Mouse (Mus musculus): Measurements from ENCODE around the gene P2ry6.

The P2ry6 gene

DNA sequence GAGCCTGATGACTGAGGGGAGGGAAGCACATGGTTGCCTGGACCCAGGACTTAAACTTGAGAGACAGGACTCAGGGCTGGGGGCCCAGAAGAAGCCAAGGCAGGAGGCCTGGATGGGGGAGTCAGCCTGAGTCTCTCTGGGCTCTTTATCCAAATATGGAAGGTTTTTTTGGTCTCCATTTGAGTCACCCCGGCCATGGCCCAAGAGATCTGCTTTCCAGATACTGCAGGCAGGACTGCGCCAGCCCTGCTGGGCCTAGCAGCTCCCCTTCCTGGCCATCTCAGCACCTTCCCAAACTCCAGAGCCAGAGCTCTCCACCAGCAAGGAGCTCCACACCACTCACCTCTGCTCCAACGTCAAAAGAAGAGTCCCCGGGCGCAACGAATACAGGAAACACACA lies 57.9 kb downstream of the P2ry6 start:
- no peak for DNase-seq (ENCODE audit: low read depth)

DNA sequence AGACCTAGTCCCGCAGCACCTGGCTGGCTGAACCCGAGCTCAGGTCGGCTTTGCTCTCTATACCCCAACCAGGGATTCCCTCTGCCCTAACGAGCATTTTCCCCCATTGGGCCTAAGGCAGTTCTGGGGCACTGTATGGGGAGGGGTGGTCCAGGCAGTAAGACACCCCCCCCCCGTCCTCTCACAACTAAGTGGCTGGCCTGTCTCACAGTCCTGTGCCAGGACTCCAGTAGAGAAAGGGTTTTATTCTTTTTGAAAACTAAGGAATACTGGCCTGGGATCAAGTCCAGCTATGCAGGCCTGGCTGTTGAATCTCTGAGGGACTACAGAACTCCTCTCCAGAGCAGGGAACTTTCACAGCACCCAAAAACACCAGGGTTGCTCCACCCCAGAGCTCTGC lies 59.2 kb downstream of the P2ry6 start:
- no peak for DNase-seq (ENCODE audit: low read depth)

DNA sequence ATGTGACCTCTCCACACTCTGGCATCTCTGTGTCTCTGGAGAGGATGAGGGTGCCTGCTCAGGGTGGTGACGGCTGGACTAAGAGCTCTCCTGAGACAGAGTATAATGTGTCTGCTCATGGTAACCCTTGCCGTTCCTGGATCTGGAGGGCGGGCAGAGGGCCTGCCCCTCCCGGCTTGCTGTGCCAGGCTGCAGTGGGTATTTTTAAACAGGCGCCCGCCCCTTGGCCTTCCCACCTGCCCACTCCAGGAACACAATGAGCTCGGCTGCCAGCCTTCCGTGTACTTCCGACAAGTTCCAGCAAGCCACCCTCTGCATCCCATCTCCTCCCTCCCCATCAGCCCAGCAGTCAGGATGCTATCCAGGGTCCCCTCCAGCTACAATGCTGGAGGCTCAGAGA lies 62.7 kb downstream of the P2ry6 start:
- no peak for DNase-seq (ENCODE audit: low read depth)

DNA sequence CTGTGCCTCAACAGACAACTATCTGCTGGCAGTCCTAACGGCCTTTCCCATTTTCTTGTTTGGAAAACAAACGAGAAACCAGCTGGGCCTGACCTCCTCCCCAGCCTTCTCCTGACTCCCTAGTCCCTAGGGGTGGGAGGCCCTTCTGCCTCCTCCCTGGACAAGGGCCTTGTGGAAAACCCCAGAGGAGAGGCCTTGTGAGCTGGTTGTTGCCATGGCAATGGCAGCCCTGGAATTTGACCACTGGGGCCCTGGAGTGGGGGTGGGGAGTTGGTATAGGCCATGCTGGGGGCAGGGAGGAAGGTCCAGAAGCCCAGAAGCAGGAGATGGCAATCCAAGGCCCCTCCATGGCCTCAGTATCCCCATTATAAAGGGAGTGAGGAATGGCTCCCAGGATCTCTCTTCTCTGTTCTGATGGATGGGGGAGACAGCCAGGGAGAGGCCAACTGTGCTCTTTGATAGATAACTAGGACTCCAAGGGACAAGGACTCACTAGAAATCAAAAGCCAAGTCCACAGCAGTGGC lies 63.1 kb downstream of the P2ry6 start:
- no peak for DNase-seq (ENCODE audit: low read depth)

DNA sequence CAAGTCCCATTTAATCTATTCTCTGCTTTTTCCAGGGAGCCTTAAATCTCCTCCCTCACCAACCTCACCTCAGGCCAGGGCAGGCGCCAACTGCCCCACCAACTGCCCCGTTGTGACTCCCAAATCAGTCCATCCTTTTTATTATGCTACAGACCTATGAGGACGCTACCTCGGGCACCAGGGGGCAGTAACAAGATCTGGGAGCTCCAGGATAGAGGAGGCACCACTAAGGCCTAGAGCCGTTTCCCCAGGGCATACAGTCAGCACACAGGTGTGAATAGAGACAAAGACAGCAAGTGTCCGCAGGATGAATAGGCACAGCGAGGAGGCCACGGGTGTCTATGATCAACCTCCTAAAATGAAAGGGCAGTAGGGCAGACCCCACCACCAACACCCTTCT lies 65.9 kb downstream of the P2ry6 start:
- DNase-seq (ENCODE audit: low read depth): no peak

DNA sequence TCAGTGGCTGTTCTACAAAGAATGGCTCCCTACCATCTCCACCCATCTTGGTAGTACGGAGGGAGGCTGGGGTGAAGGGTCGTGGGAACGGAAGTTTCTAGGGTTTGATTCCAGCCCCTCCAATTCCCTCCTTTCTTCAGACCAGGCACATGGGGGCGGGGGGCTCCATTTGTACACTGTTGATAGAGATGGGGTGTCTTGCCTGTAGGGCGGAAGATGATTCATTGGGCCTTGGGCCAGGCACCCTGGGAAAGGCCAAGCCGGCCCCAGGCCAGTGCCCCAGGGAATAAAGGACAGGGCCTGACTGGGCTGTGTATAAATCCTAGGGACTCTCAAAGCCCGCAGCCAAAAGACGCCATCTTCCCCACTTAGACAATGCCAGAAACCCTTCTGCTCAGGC lies 66.4 kb downstream of the P2ry6 start:
- DNase-seq (ENCODE audit: low read depth): no peak

DNA sequence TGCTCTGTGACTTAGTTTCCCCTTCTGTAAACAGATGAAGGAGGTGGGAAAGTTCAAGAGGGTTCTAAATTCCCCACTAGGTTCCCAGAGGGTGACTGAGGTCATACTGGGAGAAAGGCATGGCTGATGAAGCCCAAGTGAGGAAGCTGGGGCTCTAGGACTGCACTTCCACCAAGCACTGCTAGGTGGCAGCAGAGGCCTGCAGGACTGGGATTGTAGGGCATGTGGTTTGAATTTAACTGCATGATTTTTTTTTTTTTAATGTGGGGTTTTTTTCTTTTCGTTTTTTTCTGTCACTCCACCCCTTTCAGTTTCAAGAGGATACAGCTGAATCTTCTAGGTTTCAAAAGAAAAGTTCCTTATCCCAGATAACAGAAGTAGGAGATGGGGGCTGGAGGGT lies 67.2 kb downstream of the P2ry6 start:
- peak; percentile 71 for DNase-seq (ENCODE audit: low read depth)

DNA sequence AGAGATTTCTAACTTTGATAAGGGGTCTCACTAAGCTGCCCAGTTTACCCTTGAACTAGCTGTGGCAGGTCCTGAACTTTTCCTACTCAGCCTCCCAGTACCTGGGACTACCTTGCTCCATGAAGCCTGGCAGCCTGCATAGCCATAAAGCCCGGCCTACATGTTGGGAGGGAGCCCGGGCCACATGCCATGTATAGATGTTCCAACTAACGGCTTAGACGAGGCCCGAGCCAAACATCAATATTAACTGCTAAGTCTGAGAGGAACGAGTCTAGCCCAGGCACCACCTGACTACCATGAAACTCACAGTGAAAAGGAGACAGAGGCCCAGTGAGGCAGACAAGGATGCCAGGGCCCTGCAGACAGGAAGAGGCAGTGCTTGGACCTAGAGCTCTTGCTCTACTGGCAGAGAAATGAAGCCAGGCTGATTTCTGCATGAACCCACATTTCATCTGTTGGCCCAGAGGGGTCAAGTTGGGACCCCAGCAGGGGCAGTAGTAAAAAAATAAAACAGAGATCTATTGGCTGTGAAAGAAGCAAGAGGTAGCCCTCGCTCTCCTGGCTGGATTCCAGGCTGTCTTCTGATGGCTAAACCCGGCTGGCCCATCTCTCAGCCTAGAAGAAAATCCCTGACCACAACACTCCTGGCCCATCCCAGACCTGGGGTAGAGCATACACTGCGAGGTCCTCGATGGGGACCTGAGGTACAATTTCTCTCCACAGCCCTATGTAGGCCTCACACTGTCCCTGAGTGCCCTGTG lies 68.2 kb downstream of the P2ry6 start:
- DNase-seq (ENCODE audit: low read depth): no peak

DNA sequence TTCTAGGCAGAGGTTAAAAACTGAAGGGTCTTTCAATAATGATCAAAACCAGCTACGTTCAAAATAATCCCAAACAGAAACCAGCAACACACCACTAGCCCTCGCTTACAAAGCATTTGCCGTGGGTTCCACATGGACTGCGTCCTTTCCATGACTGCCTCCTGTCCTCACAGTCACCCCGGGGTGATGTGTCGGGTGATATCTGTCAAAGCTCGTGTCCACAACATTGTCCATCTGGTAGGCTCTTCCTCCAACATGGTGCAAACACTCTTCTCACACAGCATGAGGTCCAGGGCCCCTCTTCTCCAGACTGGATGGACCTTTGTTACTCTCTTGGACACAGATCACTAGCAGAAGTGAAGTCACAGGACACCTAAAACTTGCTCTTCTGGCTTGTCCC lies 69.4 kb downstream of the P2ry6 start:
- no peak for DNase-seq (ENCODE audit: low read depth)

DNA sequence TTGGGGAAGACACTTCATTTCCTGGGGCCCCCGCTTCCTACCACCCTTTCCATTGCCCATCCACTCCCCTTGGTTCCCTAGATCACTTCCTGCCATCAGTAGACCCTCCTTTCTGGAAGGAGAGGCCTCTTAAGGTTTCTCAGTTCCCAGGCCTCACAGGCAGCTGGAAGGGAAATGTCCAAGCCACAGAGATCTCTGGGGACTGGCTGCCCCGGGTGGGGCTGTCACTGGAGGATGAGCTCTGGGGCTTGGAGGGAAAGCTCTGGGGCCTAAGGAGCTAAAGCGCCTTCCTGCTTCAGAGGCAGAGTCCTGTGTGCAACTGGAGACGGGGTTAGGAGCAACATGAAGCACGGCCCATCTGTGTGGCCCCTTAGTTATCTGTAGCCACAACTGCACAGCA lies 69.8 kb downstream of the P2ry6 start:
- DNase-seq (ENCODE audit: low read depth): no peak

DNA sequence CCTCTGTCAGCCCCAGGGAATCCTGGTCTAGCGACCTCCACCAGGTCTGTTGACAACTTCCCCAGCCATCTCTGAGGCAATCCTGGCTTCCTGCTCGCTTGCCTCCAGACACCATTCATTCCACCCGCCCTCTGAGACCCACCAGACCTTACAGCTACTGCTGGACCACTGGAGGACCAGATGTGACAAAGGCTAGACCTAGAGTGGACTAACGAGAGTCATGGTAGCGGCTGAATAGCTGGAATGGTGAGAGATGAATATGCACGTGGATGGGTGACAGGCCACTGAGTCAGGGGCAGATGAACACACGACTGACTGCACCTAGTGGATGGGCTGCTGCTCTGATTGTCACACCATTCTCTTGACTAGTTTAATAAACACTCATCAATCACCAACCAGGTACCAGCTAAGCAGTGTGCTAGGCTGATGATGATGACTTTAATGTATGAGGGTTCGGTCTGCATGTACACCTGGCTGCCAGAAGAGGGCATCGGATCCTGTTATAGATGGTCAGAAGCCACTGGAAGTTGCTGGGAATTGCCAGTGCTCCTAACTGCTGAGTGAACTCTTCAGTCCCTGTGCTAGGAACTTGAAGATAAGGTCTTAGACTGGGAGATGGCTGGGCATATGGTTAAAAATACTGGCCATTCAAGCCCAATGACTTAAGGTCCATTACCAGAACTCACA lies 71.9 kb downstream of the P2ry6 start:
- no peak for DNase-seq (ENCODE audit: low read depth)

DNA sequence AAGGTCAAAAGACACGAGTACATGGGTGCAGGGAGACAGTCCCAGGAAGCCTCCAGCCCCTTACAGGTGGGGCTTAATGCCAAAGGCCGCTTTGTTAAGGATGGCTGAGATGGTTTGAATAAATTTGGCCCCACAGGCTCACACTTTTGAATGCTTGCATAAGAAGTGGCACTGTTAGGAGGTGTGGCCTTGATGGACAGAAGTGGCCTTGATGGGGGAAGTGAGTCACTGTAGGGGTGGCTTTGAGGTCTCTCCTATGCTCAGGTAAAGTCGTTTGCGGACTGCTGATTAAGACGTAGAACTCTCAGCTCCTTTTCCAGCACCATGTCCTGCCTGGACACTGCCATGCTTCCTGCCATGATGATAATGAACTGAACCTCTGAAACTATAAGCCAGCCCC lies 76.6 kb downstream of the P2ry6 start:
- no peak for DNase-seq (ENCODE audit: low read depth)

DNA sequence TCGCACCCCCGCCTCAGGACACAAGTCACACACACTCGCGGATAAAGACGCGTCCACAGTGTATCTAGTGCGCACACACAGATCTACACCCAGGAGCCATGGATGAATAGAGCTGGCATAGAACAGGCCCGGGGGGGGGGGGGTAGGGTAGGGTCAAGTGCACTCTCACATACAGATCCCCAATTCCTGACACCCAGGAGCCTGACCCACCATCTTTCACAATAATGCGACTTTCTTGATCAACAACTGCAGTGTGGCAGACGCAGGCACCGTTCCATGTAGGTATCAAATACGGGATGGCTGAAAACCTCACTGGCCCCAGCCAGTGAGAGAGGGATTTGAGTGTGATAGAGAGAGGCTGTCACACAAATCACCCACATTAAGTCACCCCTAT lies 79.6 kb downstream of the P2ry6 start:
- DNase-seq (ENCODE audit: low read depth): no peak

DNA sequence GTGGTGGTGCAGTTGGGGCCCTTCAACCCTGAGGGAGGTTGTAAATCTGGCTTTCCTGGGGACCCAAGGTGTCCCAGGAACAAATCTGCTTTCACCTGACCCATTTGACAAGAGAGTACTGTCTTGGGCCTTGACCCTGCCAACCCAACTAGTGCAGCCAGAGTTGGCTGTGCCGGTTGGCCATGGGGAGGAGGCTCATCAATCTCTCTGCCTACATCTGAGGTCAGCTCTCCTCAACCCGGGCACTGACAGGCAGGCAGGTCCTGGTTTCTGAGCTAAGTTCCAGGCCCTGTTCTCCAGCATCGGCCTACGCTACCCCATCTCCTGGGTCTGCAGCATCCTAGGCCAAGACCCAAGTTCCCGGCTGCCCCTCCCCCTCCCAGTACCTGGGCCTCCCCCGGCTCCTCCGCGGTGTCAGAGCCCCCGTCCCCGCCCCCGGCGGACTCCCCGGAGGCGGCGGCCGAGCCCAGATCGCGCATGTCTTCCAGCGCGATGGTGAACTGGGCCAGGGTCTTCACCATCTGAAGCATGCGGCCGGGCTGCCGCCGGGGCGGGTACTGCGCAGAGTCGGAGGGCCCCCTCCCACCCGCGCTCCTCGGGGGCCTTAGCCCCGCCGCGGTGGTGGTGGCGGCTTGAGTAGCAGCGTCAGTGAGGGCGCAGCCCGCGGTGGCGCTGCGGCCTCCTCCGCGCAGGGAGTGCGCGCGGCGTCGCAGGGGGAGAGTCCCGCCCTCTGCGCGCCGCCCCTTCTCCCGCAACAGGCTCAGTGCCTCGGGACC lies 80.2 kb downstream of the P2ry6 start:
- DNase-seq (ENCODE audit: low read depth): no peak

DNA sequence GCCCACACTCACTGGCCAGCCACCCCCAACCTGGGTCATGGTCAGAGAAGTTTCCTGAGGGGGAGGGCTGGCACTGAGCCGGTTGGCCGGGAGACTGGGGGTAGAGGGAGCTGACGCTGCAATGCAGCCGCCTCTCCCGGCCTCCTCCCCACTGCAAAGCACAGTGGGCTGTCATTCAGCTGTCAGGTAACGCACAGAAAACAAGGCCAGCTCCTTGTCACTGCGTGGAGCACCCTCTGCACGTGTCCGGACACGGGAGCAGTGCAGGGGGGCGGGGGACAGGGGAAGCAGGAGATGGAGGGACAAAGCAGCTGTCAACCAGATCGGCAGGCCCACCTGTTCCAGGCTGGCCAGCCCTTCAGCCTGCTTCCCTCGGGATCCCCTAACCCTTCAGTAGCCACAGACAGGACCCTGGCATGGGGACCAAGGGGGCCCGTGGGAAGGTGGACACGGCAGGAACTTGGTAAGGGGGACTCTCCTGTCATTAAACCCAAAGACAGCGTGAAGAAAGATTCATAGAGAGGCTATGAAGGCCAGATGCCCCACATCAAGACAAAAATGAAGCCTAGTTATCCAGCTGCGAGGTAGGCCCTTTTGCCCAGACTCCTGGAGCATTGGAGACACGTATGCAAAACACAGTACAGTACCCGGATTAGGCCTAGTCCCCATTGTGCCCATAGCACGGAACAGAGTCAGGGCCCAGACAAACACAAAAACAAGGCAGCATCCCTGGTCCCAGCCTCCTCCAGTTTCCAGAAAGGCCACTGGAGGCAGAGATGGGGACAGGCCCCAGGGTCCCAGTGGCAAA lies 81.0 kb downstream of the P2ry6 start:
- no peak for DNase-seq (ENCODE audit: low read depth)
